Mouse (Mus musculus) lung, postnatal 0 days (tissue): ENCODE results near the gene Nae1.
A peak's percentile ranks its signal among the peaks of the same experiment; 100 is the strongest.

Experiments used
- CTCF ChIP-seq: IDR thresholded peaks from 2 replicates; pipeline ENCODE4 v1.5.1; 2016; ENCODE audit warnings: antibody characterized with exemption, mild to moderate bottlenecking
- EP300 ChIP-seq: IDR thresholded peaks from 2 replicates; pipeline ENCODE4 v1.6.1; 2016; ENCODE audit warnings: antibody characterized with exemption, mild to moderate bottlenecking, control low read depth

GRCm38 (mm10) chr8:104570436-104571343 is 36.3 kb upstream of the Nae1 start:
- TF ChIP-seq CTCF (peak; percentile 79), EP300 (no peak)
